Mouse (Mus musculus) MEL (cell line): ENCODE measurements around the gene Hvcn1.

Experiments used
- BHLHE40 ChIP-seq: IDR thresholded peaks from 2 replicates; pipeline ENCODE4 v1.6.1; 2012; ENCODE audit warnings: low read depth, mild to moderate bottlenecking, inconsistent platforms, low read length, improper control_type of control experiment, borderline replicate concordance
- CHD1 ChIP-seq: IDR thresholded peaks from 2 replicates; pipeline ENCODE4 v1.6.1; 2012; ENCODE audit warnings: low read depth, mild to moderate bottlenecking, inconsistent platforms, low read length, improper control_type of control experiment
- CTCF ChIP-seq, 3 experiments: IDR thresholded peaks in 2 of 3; conservative IDR thresholded peaks in 1 of 3; 2 replicates each; pipeline ENCODE4 v1.5.1; 2011 to 2012; ENCODE audit warnings: low read length in 3 of 3, low read depth in 2 of 3, mild to moderate bottlenecking in 2 of 3, improper control_type of control experiment in 1 of 3, inconsistent platforms in 1 of 3, mixed read lengths in 1 of 3, moderate library complexity in 1 of 3; ENCODE audit not compliant: control insufficient read depth in 1 of 3, insufficient read depth in 1 of 3, poor library complexity in 1 of 3, severe bottlenecking in 1 of 3
- ETS1 ChIP-seq: IDR thresholded peaks from 2 replicates; pipeline ENCODE4 v1.6.1; 2012; ENCODE audit warnings: low read depth, mild to moderate bottlenecking, inconsistent platforms, low read length, improper control_type of control experiment, moderate library complexity
- GATA1 ChIP-seq: IDR thresholded peaks from 2 replicates; pipeline ENCODE4 v1.6.1; 2011; ENCODE audit warnings: low read depth, low read length, improper control_type of control experiment
- KAT2A ChIP-seq: conservative IDR thresholded peaks from 2 replicates; pipeline ENCODE4 v1.6.1; 2012; ENCODE audit warnings: low read depth, low read length, improper control_type of control experiment, inconsistent platforms
- POLR2A ChIP-seq, 2 experiments: IDR thresholded peaks; 2 replicates each; pipeline ENCODE4 v1.6.1; 2011 to 2012; ENCODE audit warnings: low read length in 2 of 2, mild to moderate bottlenecking in 2 of 2, control low read depth in 1 of 2, improper control_type of control experiment in 1 of 2, low read depth in 1 of 2, moderate library complexity in 1 of 2; ENCODE audit not compliant: control insufficient read depth in 1 of 2, insufficient read depth in 1 of 2, poor library complexity in 1 of 2
- TAL1 ChIP-seq: IDR thresholded peaks from 2 replicates; pipeline ENCODE4 v1.6.1; 2012; ENCODE audit warnings: mild to moderate bottlenecking, inconsistent platforms, low read length, moderate library complexity, mixed read lengths
- ZC3H11A ChIP-seq: IDR thresholded peaks from 2 replicates; pipeline ENCODE4 v1.6.1; 2012; ENCODE audit warnings: low read depth, mild to moderate bottlenecking, inconsistent platforms, low read length, improper control_type of control experiment
- ZKSCAN1 ChIP-seq: IDR thresholded peaks from 2 replicates; pipeline ENCODE4 v1.6.1; 2012; ENCODE audit warnings: low read depth, mild to moderate bottlenecking, inconsistent platforms, low read length, improper control_type of control experiment, moderate library complexity
- ZNF384 ChIP-seq: IDR thresholded peaks from 2 replicates; pipeline ENCODE4 v1.6.1; 2012; ENCODE audit warnings: low read depth, mild to moderate bottlenecking, inconsistent platforms, low read length, improper control_type of control experiment

- TF ChIP-seq ZC3H11A (no peak), CTCF (IDR thresholded peaks at IDR 0.05 in 2 of 3, conservative IDR thresholded peaks at IDR 0.05 in 1 of 3; ENCODE audit: control insufficient read depth in 1 of 3, insufficient read depth in 1 of 3, low read depth in 2 of 3, low read length in 3 of 3, poor library complexity in 1 of 3, severe bottlenecking in 1 of 3) (no peak), POLR2A (IDR thresholded peaks at IDR 0.05; ENCODE audit: control insufficient read depth in 1 of 2, insufficient read depth in 1 of 2, low read depth in 1 of 2, low read length in 2 of 2, poor library complexity in 1 of 2) (0 out of 4 replicates have a peak, but pooled peaks of 1 of the 2 experiments have one; percentile 12), ZNF384 (no peak), ZKSCAN1 (no peak), CHD1 (no peak), TAL1 (no peak), GATA1 (no peak), KAT2A (no peak), ETS1 (no peak), BHLHE40 (no peak)
Observed at GRCm38 (mm10) chr5:122171058-122171457, 35.5 kb upstream of the Hvcn1 start.
